Mouse (Mus musculus): ENCODE measurements around the gene Dynlt1b.
"Not testable (repeated sequence)": the region's sequence is repeated elsewhere in the genome, so short reads cannot be mapped to it uniquely, and the experiment has no call there.

DNA sequence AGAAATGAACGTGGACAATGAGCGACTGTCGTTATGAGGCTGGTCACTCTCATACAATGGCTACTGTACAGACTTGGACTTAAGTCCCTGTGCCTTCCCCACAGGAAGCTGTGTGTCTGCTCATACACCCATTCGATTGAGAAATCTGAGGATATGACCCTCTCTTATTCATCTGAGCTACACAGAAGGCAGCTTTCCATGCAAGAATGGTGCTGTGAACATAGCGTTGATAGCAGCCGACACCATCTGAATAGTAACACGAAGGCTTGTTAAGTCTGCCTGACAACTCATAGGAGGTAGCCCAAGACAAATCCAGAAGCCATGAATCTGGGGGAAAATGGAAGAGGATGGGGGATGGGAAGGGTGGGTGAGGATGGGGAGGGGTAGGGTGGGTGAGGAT is 40.4 kb upstream of the Dynlt1b start:
- not testable (repeated sequence) for TF ChIP-seq FLI1 (IDR thresholded peaks at IDR 0.05; ENCODE audit: low read length); GATA1 (IDR thresholded peaks at IDR 0.05; ENCODE audit: borderline replicate concordance, low read length)

Measured in megakaryocyte, embryonic 14.5 days (primary cell).